Mouse (Mus musculus) kidney, adult 2 months (tissue): ENCODE results near the gene Zfp423. TPM values are rescaled to one million over a fixed set of nuclear protein-coding genes. Genes with fewer than 3 reads are reported as not detected.

Experiments used
- DNase-seq: peaks from one replicate; pipeline ENCODE4 v3.0.0; 2021
- H3K27ac ChIP-seq: fragments of 200-500 bp; 2 replicates; pipeline ENCODE4 v1.5.1; 2012; ENCODE audit warnings: low read depth, low read length, control low read depth, inconsistent platforms; ENCODE audit not compliant: insufficient read depth
- H3K27me3 ChIP-seq: fragments of 200-500 bp; replicated peaks from 2 replicates; pipeline ENCODE4 v1.6.1; 2012; ENCODE audit warnings: mild to moderate bottlenecking, moderate library complexity, low read length, inconsistent platforms; ENCODE audit not compliant: control insufficient read depth, insufficient read depth
- H3K36me3 ChIP-seq: fragments of 200-500 bp; 2 replicates; pipeline ENCODE4 v1.6.1; 2012; ENCODE audit warnings: mild to moderate bottlenecking, moderate library complexity, low read length, inconsistent platforms; ENCODE audit not compliant: control insufficient read depth, insufficient read depth
- H3K4me1 ChIP-seq: fragments of 200-500 bp; 2 replicates; pipeline ENCODE4 v1.6.1; 2011; ENCODE audit warnings: low read length; ENCODE audit not compliant: control insufficient read depth, insufficient read depth
- H3K4me3 ChIP-seq: fragments of 200-500 bp; 2 replicates; pipeline ENCODE4 v1.5.1; 2011; ENCODE audit warnings: mild to moderate bottlenecking, low read depth, low read length, control low read depth; ENCODE audit not compliant: insufficient read depth
- CTCF ChIP-seq: fragments of 200-500 bp; conservative IDR thresholded peaks from 2 replicates; pipeline ENCODE4 v1.5.1; 2011; ENCODE audit warnings: low read depth, mild to moderate bottlenecking, control low read depth, low read length, moderate library complexity, mixed read lengths; ENCODE audit not compliant: insufficient read depth, insufficient read length
- POLR2A ChIP-seq: fragments of 200-500 bp; IDR thresholded peaks from one replicate; pipeline ENCODE4 v1.6.1; 2011; ENCODE audit warnings: low read depth, low read length, control low read depth
- WGBS: fragments of 180-500 bp; shearing (Covaris S2); methylation state at CpG from one replicate; pipeline ENCODE4 v1.1.7; 2018; 5-methylcytosine and 5-hydroxymethylcytosine counted together
- polyA plus RNA-seq: library from polyadenylated mRNA; depleted of rRNA; stranded (reverse); fragments of >200 nt; gene quantifications from 2 replicates; pipeline ENCODE4 v1.2.3, GENCODE M21; 2012

The Zfp423 gene
- polyA plus RNA-seq, 1 experiment: 4.1 TPM

- 70% methylated on average over 4 of the region's 4 CpGs for WGBS
- Histone ChIP-seq H3K4me1 (no peaks in the 10 kb centered on the region), H3K36me3 (no peaks in the 10 kb centered on the region), H3K27me3 (no peaks in the 10 kb centered on the region), H3K27ac (no peak overlapping the region), H3K4me3 (no peak overlapping the region)
- no peak for DNase-seq
- TF ChIP-seq CTCF (no peak), POLR2A (no peak)
Measured at GRCm38 (mm10) chr8:87688348-87688747, 271.0 kb downstream of the Zfp423 start.

GRCm38 (mm10) chr8:87686986-87687698 lies 272.3 kb downstream of the Zfp423 start:
- Histone ChIP-seq H3K4me3 (no peak overlapping the region), H3K36me3 (no peaks in the 10 kb centered on the region), H3K27ac (no peak overlapping the region), H3K4me1 (no peaks in the 10 kb centered on the region), H3K27me3 (no peaks in the 10 kb centered on the region)
- no peak for DNase-seq
- WGBS: 84% methylated on average over 10 of the region's 10 CpGs
- TF ChIP-seq CTCF (no peak), POLR2A (no peak)

- no peak for DNase-seq
- WGBS: 86% methylated on average over 3 of the region's 3 CpGs
- Histone ChIP-seq H3K36me3 (no peaks in the 10 kb centered on the region), H3K4me1 (no peaks in the 10 kb centered on the region), H3K4me3 (no peak overlapping the region), H3K27ac (no peak overlapping the region), H3K27me3 (no peaks in the 10 kb centered on the region)
- TF ChIP-seq CTCF: no peak
Measured at GRCm38 (mm10) chr8:87686026-87686425, 273.4 kb downstream of the Zfp423 start.

- TF ChIP-seq POLR2A (no peak), CTCF (no peak)
- no peak overlapping the region for H3K4me3 ChIP-seq
- WGBS: 65% methylated on average over 8 of the region's 8 CpGs
- DNase-seq: no peak
- no peaks in the 10 kb centered on the region for H3K4me1 ChIP-seq
- H3K27ac ChIP-seq: no peak overlapping the region
- no peaks in the 10 kb centered on the region for H3K27me3 ChIP-seq
- H3K36me3 ChIP-seq: no peaks in the 10 kb centered on the region
Measured at GRCm38 (mm10) chr8:87685392-87685791, 274.0 kb downstream of the Zfp423 start.

- no peak for DNase-seq
- Histone ChIP-seq H3K27me3 (no peaks in the 10 kb centered on the region), H3K4me1 (no peaks in the 10 kb centered on the region), H3K36me3 (no peaks in the 10 kb centered on the region), H3K4me3 (no peak overlapping the region), H3K27ac (no peak overlapping the region)
- TF ChIP-seq POLR2A: no peak
- no peak for TF ChIP-seq CTCF
- 83% methylated on average over 3 of the region's 3 CpGs for WGBS
Measured at GRCm38 (mm10) chr8:87682066-87682465, 277.3 kb downstream of the Zfp423 start.

DNA sequence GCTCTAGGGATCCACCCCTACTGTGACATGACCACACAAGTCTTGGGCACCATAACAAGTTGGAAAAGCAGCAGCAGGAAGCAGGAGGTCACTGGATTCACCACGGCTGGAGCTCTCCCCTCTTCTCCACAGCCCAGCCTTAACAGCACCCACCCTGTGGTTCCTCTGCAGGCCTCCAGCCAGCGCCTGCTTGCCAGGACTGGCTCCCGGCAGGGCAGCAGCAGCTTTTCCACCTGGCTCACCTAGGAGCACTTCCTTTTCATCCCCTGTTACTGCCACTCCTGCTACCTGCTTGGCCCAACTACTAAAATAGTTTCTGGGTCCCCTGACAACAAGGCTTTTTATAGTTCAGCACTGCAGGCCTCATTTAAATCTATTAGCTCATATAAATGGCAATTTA lies 279.4 kb downstream of the Zfp423 start:
- H3K27me3 ChIP-seq: no peaks in the 10 kb centered on the region
- H3K36me3 ChIP-seq: no peaks in the 10 kb centered on the region
- no peaks in the 10 kb centered on the region for H3K4me1 ChIP-seq
- DNase-seq: no peak
- no peak overlapping the region for H3K27ac ChIP-seq
- no peak for TF ChIP-seq POLR2A
- TF ChIP-seq CTCF: no peak
- WGBS: 75% methylated on average over 3 of the region's 3 CpGs
- no peak overlapping the region for H3K4me3 ChIP-seq

- TF ChIP-seq CTCF (no peak), POLR2A (no peak)
- Histone ChIP-seq H3K36me3 (no peaks in the 10 kb centered on the region), H3K4me1 (no peaks in the 10 kb centered on the region), H3K27ac (no peak overlapping the region), H3K27me3 (no peaks in the 10 kb centered on the region), H3K4me3 (no peak overlapping the region)
- DNase-seq: no peak
- 84% methylated on average over 11 of the region's 11 CpGs for WGBS
Measured at GRCm38 (mm10) chr8:87679431-87680003, 279.9 kb downstream of the Zfp423 start.
